Mouse (Mus musculus) MEL (cell line): ENCODE results near the gene Ppil6. TPM values are rescaled to one million over a fixed set of nuclear protein-coding genes. Genes with fewer than 3 reads are reported as not detected.

Experiments
- DNase-seq: peaks from one replicate; pipeline ENCODE4 v3.0.0; 2011; ENCODE audit warnings: low read depth, low spot score
- H3K27ac ChIP-seq: 2 replicates; pipeline ENCODE4 v1.5.1; 2012; ENCODE audit warnings: low read depth, mild to moderate bottlenecking, control low read depth, low read length, moderate library complexity; ENCODE audit not compliant: control insufficient read depth
- H3K27me3 ChIP-seq, 2 experiments: fragments of 150-350 bp in 1 of 2; sonication (generic) in 1 of 2; 2 replicates each; pipeline ENCODE4 v1.6.1; 2012; ENCODE audit warnings: low read length in 2 of 2, mild to moderate bottlenecking in 2 of 2, improper control_type of control experiment in 1 of 2, moderate library complexity in 1 of 2; ENCODE audit not compliant: insufficient read depth in 2 of 2, control insufficient read depth in 1 of 2
- H3K36me3 ChIP-seq, 2 experiments: 2 replicates each; pipeline ENCODE4 v1.6.1; 2012 to 2014; ENCODE audit warnings: low read length in 2 of 2, improper control_type of control experiment in 1 of 2, inconsistent platforms in 1 of 2, mild to moderate bottlenecking in 1 of 2; ENCODE audit not compliant: insufficient read depth in 2 of 2, control insufficient read depth in 1 of 2
- H3K4me1 ChIP-seq, 2 experiments: fragments of 150-350 bp in 1 of 2; sonication (generic) in 1 of 2; 2 replicates each; pipeline ENCODE4 v1.6.1; 2012; ENCODE audit warnings: low read length in 2 of 2, improper control_type of control experiment in 1 of 2, mild to moderate bottlenecking in 1 of 2; ENCODE audit not compliant: insufficient read depth in 2 of 2, control insufficient read depth in 1 of 2
- H3K4me3 ChIP-seq, 2 experiments: fragments of 150-350 bp in 1 of 2; sonication (generic) in 1 of 2; 2 replicates each; pipeline ENCODE4 v1.5.1; 2012; ENCODE audit warnings: low read depth in 2 of 2, low read length in 2 of 2, mild to moderate bottlenecking in 2 of 2, moderate library complexity in 2 of 2, control low read depth in 1 of 2, improper control_type of control experiment in 1 of 2; ENCODE audit not compliant: control insufficient read depth in 1 of 2, insufficient read depth in 1 of 2
- H3K79me2 ChIP-seq: 2 replicates; pipeline ENCODE4 v1.6.1; 2012; ENCODE audit warnings: mild to moderate bottlenecking, low read length, moderate library complexity; ENCODE audit not compliant: control insufficient read depth, poor library complexity, insufficient read depth
- H3K9ac ChIP-seq: 2 replicates; pipeline ENCODE4 v1.6.1; 2012; ENCODE audit warnings: low read depth, mild to moderate bottlenecking, control low read depth, low read length, moderate library complexity; ENCODE audit not compliant: control insufficient read depth, poor library complexity, severe bottlenecking
- H3K9me3 ChIP-seq: fragments of 150-350 bp; sonication (generic); replicated peaks from 2 replicates; pipeline ENCODE4 v1.6.1; 2012; ENCODE audit warnings: mild to moderate bottlenecking, low read length, improper control_type of control experiment, moderate library complexity; ENCODE audit not compliant: insufficient read depth
- BHLHE40 ChIP-seq: IDR thresholded peaks from 2 replicates; pipeline ENCODE4 v1.6.1; 2012; ENCODE audit warnings: low read depth, mild to moderate bottlenecking, inconsistent platforms, low read length, improper control_type of control experiment, borderline replicate concordance
- CHD1 ChIP-seq: IDR thresholded peaks from 2 replicates; pipeline ENCODE4 v1.6.1; 2012; ENCODE audit warnings: low read depth, mild to moderate bottlenecking, inconsistent platforms, low read length, improper control_type of control experiment
- CHD2 ChIP-seq: IDR thresholded peaks from 2 replicates; pipeline ENCODE4 v1.6.1; 2011; ENCODE audit warnings: low read length, improper control_type of control experiment
- E2F4 ChIP-seq: IDR thresholded peaks from 2 replicates; pipeline ENCODE4 v1.6.1; 2011; ENCODE audit warnings: low read depth, low read length, improper control_type of control experiment, borderline replicate concordance
- ELF1 ChIP-seq: IDR thresholded peaks from 2 replicates; pipeline ENCODE4 v1.6.1; 2014; ENCODE audit warnings: low read depth, mild to moderate bottlenecking, inconsistent platforms, low read length, improper control_type of control experiment, moderate library complexity
- HCFC1 ChIP-seq: IDR thresholded peaks from 2 replicates; pipeline ENCODE4 v1.6.1; 2012; ENCODE audit warnings: low read depth, mild to moderate bottlenecking, inconsistent platforms, low read length, improper control_type of control experiment, moderate library complexity
- KAT2A ChIP-seq: conservative IDR thresholded peaks from 2 replicates; pipeline ENCODE4 v1.6.1; 2012; ENCODE audit warnings: low read depth, low read length, improper control_type of control experiment, inconsistent platforms
- MAFK ChIP-seq: IDR thresholded peaks from 2 replicates; pipeline ENCODE4 v1.6.1; 2011; ENCODE audit warnings: low read depth, mild to moderate bottlenecking, low read length, improper control_type of control experiment, borderline replicate concordance
- MAX ChIP-seq: IDR thresholded peaks from 2 replicates; pipeline ENCODE4 v1.6.1; 2011; ENCODE audit warnings: low read length, improper control_type of control experiment
- MAZ ChIP-seq: IDR thresholded peaks from 2 replicates; pipeline ENCODE4 v1.6.1; 2012; ENCODE audit warnings: low read depth, mild to moderate bottlenecking, inconsistent platforms, low read length, improper control_type of control experiment
- MEF2A ChIP-seq: IDR thresholded peaks from 2 replicates; pipeline ENCODE4 v1.6.1; 2014; ENCODE audit warnings: low read depth, mild to moderate bottlenecking, inconsistent platforms, low read length, improper control_type of control experiment; ENCODE audit not compliant: poor library complexity, insufficient replicate concordance, severe bottlenecking; ENCODE audit errors: extremely low read depth
- RAD21 ChIP-seq: IDR thresholded peaks from 2 replicates; pipeline ENCODE4 v1.6.1; 2011; ENCODE audit warnings: mild to moderate bottlenecking, low read depth, low read length, improper control_type of control experiment
- RCOR1 ChIP-seq: IDR thresholded peaks from 2 replicates; pipeline ENCODE4 v1.6.1; 2012; ENCODE audit warnings: low read depth, mild to moderate bottlenecking, inconsistent platforms, low read length, improper control_type of control experiment
- SIN3A ChIP-seq: IDR thresholded peaks from 2 replicates; pipeline ENCODE4 v1.6.1; 2012; ENCODE audit warnings: low read length, improper control_type of control experiment, inconsistent platforms
- TAL1 ChIP-seq: IDR thresholded peaks from 2 replicates; pipeline ENCODE4 v1.6.1; 2012; ENCODE audit warnings: mild to moderate bottlenecking, inconsistent platforms, low read length, moderate library complexity, mixed read lengths
- TBP ChIP-seq: IDR thresholded peaks from 2 replicates; pipeline ENCODE4 v1.8.0; 2011; ENCODE audit warnings: low read depth, low read length, improper control_type of control experiment
- UBTF ChIP-seq: IDR thresholded peaks from 2 replicates; pipeline ENCODE4 v1.6.1; 2012; ENCODE audit warnings: low read depth, mild to moderate bottlenecking, inconsistent platforms, low read length, improper control_type of control experiment, moderate library complexity, borderline replicate concordance; ENCODE audit not compliant: insufficient read depth
- USF1 ChIP-seq: IDR thresholded peaks from 2 replicates; pipeline ENCODE4 v1.6.1; 2014; ENCODE audit warnings: low read depth, mild to moderate bottlenecking, inconsistent platforms, low read length, improper control_type of control experiment, moderate library complexity
- ZMIZ1 ChIP-seq: IDR thresholded peaks from 2 replicates; pipeline ENCODE4 v1.6.1; 2012; ENCODE audit warnings: low read depth, mild to moderate bottlenecking, inconsistent platforms, low read length, improper control_type of control experiment, moderate library complexity
- ZNF384 ChIP-seq: IDR thresholded peaks from 2 replicates; pipeline ENCODE4 v1.6.1; 2012; ENCODE audit warnings: low read depth, mild to moderate bottlenecking, inconsistent platforms, low read length, improper control_type of control experiment
- polyA plus RNA-seq, 2 experiments: library from polyadenylated mRNA; stranded (reverse) in 1 of 2; unstranded in 1 of 2; fragments of >175 nt in 1 of 2; fragments of >200 nt in 1 of 2; gene quantifications; 2 replicates each; pipeline versions ENCODE4 v1.2.1 to v1.2.4; 2012; ENCODE audit warnings: low replicate concordance in 2 of 2, low read depth in 1 of 2; ENCODE audit not compliant: insufficient read length in 2 of 2, insufficient read depth in 1 of 2, missing spikeins in 1 of 2
- total RNA-seq: library from RNA; depleted of rRNA; stranded (reverse); fragments of 300-350 nt; gene quantifications from 2 replicates; pipeline ENCODE4 v1.2.3, GENCODE M21; 2012

Gene Ppil6
- total and polyA plus RNA-seq, 3 experiments: not detected

DNA sequence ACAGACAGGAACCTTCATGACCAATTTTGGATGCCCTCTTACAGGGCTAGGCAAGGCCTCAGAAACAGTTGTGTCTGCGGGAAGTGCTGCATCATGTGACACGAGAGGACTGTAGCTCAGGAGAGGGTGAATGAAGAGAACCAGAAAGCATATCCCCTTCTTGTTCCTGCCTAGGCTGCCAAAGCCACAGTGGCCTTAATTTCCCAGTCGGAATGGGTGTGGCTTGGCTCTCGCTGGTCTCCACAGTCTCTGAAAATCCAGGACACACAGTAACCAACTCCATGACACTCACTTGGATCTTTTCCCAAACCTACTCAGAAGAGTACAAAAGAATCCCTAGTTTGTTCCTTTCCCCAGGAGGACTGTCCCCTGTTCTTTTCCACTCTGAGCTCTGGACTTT lies 10.7 kb downstream of the Ppil6 start:
- Histone ChIP-seq H3K79me2 (no peaks in the 10 kb centered on the region), H3K4me1 (no peaks in the 10 kb centered on the region), H3K27ac (no peak overlapping the region), H3K9me3 (no peaks in the 10 kb centered on the region), H3K9ac (no peak overlapping the region), H3K36me3 (no peaks in the 10 kb centered on the region)
- DNase-seq: no peak
- no peak for TF ChIP-seq TAL1
- no peak for TF ChIP-seq MAZ
- TF ChIP-seq MEF2A: no peak
- TF ChIP-seq MAX: no peak
- no peak for TF ChIP-seq ZNF384
- TF ChIP-seq HCFC1: no peak
- TF ChIP-seq CHD1: no peak
- TF ChIP-seq ZMIZ1: no peak
- no peak for TF ChIP-seq CHD2
- TF ChIP-seq, all 39 proteins: peak for 0
- Histone ChIP-seq H3K4me3 (no peak overlapping the region), H3K27me3 (no peaks in the 10 kb centered on the region; a peak in 3 of 4 replicates)

DNA sequence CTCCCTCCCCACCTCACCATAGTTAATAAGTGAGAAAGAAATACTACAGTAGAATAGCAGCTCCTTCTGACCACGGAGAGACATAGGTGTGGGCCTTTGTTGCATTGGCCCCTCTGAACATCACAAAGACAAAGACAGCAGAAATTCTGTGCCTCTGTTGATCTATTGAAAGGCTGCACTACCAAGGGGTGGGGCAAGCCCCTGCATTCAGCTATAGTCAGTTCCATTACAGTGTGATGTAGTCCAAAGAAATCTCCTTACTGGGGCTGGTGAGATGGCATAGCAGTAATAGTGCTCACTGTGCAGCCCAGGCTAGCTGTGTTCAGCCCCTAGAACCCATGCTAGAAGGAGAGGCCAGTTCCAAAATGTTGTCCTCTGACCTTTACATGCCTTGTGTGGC lies 14.8 kb downstream of the Ppil6 start:
- TF ChIP-seq TBP: no peak
- no peak for TF ChIP-seq ELF1
- TF ChIP-seq CHD1: no peak
- no peak for TF ChIP-seq MAFK
- TF ChIP-seq TAL1: no peak
- no peak for TF ChIP-seq BHLHE40
- no peak for TF ChIP-seq SIN3A
- no peak for TF ChIP-seq E2F4
- no peak for TF ChIP-seq MAZ
- TF ChIP-seq UBTF: no peak
- no peak for TF ChIP-seq RAD21
- no peak for TF ChIP-seq RCOR1
- no peak for TF ChIP-seq MEF2A
- no peak for TF ChIP-seq MAX
- TF ChIP-seq USF1: no peak
- no peak for TF ChIP-seq KAT2A
- H3K4me3 ChIP-seq: no peak overlapping the region
- H3K9ac ChIP-seq: no peak overlapping the region
- no peak overlapping the region for H3K27ac ChIP-seq
- H3K36me3 ChIP-seq: no peaks in the 10 kb centered on the region
- H3K27me3 ChIP-seq: peaks cover 2% of the 10 kb centered on the region in 2 experiments; a peak in 3 of 4 replicates
- no peak for DNase-seq
- H3K79me2 ChIP-seq: no peaks in the 10 kb centered on the region
- no peaks in the 10 kb centered on the region for H3K9me3 ChIP-seq
- no peaks in the 10 kb centered on the region for H3K4me1 ChIP-seq
